Mouse (Mus musculus) heart, embryonic 16.5 days (tissue): ENCODE measurements around the gene Tacc2. TPM values are rescaled to one million over a fixed set of nuclear protein-coding genes. Genes with fewer than 3 reads are reported as not detected.

ENCODE experiments used
- ATAC-seq: fragments of 200-750 bp; cut with Nextera tagmentation; replicated peaks from 2 replicates; pipeline ENCODE4 v1.8.0; 2017; ENCODE audit warnings: moderate number of reproducible peaks; ENCODE audit not compliant: insufficient read depth, low FRiP score; ENCODE audit errors: extremely low read depth
- H3K27ac ChIP-seq: fragments of 300-500 bp; sonication (generic); 2 replicates; pipeline ENCODE4 v1.5.1; 2014; ENCODE audit warnings: mild to moderate bottlenecking, low read length, control low read depth, moderate library complexity
- H3K27me3 ChIP-seq: fragments of 300-500 bp; sonication (generic); 2 replicates; pipeline ENCODE4 v1.6.1; 2014; ENCODE audit warnings: low read length, mixed read lengths; ENCODE audit not compliant: control insufficient read depth, insufficient read depth
- H3K36me3 ChIP-seq: fragments of 300-500 bp; sonication (generic); 2 replicates; pipeline ENCODE4 v1.6.1; 2014; ENCODE audit not compliant: control insufficient read depth, insufficient read depth
- H3K4me1 ChIP-seq: fragments of 300-500 bp; sonication (generic); 2 replicates; pipeline ENCODE4 v1.6.1; 2014; ENCODE audit warnings: low read length, mixed read lengths; ENCODE audit not compliant: control insufficient read depth, insufficient read depth
- H3K4me2 ChIP-seq: fragments of 300-500 bp; sonication (generic); 2 replicates; pipeline ENCODE4 v1.6.1; 2014; ENCODE audit warnings: low read depth, mild to moderate bottlenecking, control low read depth, low read length
- H3K4me3 ChIP-seq: fragments of 300-500 bp; sonication (generic); 2 replicates; pipeline ENCODE4 v1.5.1; 2014; ENCODE audit warnings: mild to moderate bottlenecking, control low read depth, low read length
- H3K9ac ChIP-seq: fragments of 300-500 bp; sonication (generic); 2 replicates; pipeline ENCODE4 v1.6.1; 2014; ENCODE audit warnings: low read length, control low read depth
- H3K9me3 ChIP-seq: fragments of 300-500 bp; sonication (generic); replicated peaks from 2 replicates; pipeline ENCODE4 v1.6.1; 2016; ENCODE audit warnings: low read length; ENCODE audit not compliant: control insufficient read depth
- WGBS: fragments of 180-500 bp; shearing (Covaris S2); extraction: QIAGEN DNeasy Blood & Tissue Kit; methylation state at CpG from one replicate; pipeline ENCODE4 v1.1.7; 2014; 5-methylcytosine and 5-hydroxymethylcytosine counted together
- polyA plus RNA-seq: library from polyadenylated mRNA; unstranded; fragments of >200 nt; fragmentation: Nextera tagmentation; extraction: Ambion mirVana; gene quantifications from 2 replicates; pipeline ENCODE4 v1.2.1, GENCODE M21; 2015

Tacc2 gene
- polyA plus RNA-seq, 1 experiment from 2014 or later: 47.0 TPM

GRCm38 (mm10) chr7:130600074-130600473, 22.8 kb downstream of the Tacc2 start:
- H3K36me3 ChIP-seq: no peaks in the 10 kb centered on the region
- peaks cover 13% of the 10 kb centered on the region for H3K4me1 ChIP-seq
- H3K27ac ChIP-seq: no peak overlapping the region
- ATAC-seq: no peak
- H3K9me3 ChIP-seq: no peaks in the 10 kb centered on the region
- H3K27me3 ChIP-seq: no peaks in the 10 kb centered on the region
- no peak overlapping the region for H3K4me3 ChIP-seq
- H3K9ac ChIP-seq: no peak overlapping the region
- no peak overlapping the region for H3K4me2 ChIP-seq
- 85% methylated on average over 3 of the region's 3 CpGs for WGBS

DNA sequence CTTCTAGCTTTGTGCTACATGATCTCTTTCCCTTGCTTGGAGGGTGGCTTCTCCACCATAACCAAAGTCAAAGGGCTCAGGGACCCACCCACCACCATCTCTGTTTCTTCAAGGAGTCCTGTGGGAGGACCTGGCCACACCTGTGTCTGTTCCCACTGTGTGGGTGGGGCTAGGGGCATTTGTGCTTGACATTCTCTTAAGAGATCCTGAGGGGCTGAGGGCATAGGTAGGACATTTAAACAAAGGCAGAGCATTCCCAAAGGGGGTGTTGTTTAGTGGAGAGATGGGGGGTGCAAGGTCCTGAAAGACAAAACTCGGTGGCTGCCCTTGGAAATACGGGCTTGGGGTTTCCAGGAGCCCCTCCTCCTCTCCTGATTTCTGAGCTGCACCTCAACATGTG, 23.3 kb downstream of the Tacc2 start:
- H3K4me3 ChIP-seq: no peak overlapping the region
- no peaks in the 10 kb centered on the region for H3K27me3 ChIP-seq
- peaks cover 16% of the 10 kb centered on the region for H3K4me1 ChIP-seq
- H3K27ac ChIP-seq: no peak overlapping the region
- no peak overlapping the region for H3K4me2 ChIP-seq
- WGBS: 70% methylated on average over 2 of the region's 2 CpGs
- no peaks in the 10 kb centered on the region for H3K9me3 ChIP-seq
- no peaks in the 10 kb centered on the region for H3K36me3 ChIP-seq
- H3K9ac ChIP-seq: no peak overlapping the region
- no peak for ATAC-seq

GRCm38 (mm10) chr7:130602804-130603203, 25.6 kb downstream of the Tacc2 start:
- Histone ChIP-seq H3K9me3 (no peaks in the 10 kb centered on the region), H3K4me1 (peaks cover 5% of the 10 kb centered on the region; the same call in 1 of the 2 replicates), H3K27ac (no peak overlapping the region), H3K4me2 (no peak overlapping the region), H3K27me3 (no peaks in the 10 kb centered on the region), H3K36me3 (no peaks in the 10 kb centered on the region), H3K9ac (no peak overlapping the region), H3K4me3 (no peak overlapping the region)
- no peak for ATAC-seq
- 70% methylated on average over 1 of the region's 1 CpGs for WGBS

- H3K4me1 ChIP-seq: peaks cover 5% of the 10 kb centered on the region; the same call in 1 of the 2 replicates
- H3K27me3 ChIP-seq: no peaks in the 10 kb centered on the region
- no peak overlapping the region for H3K9ac ChIP-seq
- no peak overlapping the region for H3K4me3 ChIP-seq
- H3K9me3 ChIP-seq: no peaks in the 10 kb centered on the region
- no peaks in the 10 kb centered on the region for H3K36me3 ChIP-seq
- H3K27ac ChIP-seq: no peak overlapping the region
- 75% methylated on average over 5 of the region's 5 CpGs for WGBS
- no peak for ATAC-seq
- H3K4me2 ChIP-seq: no peak overlapping the region
Observed at GRCm38 (mm10) chr7:130603556-130603955, 26.3 kb downstream of the Tacc2 start.

- Histone ChIP-seq H3K4me3 (no peak overlapping the region), H3K9ac (no peak overlapping the region), H3K27me3 (no peaks in the 10 kb centered on the region), H3K4me2 (no peak overlapping the region), H3K4me1 (peaks cover 5% of the 10 kb centered on the region; the same call in 1 of the 2 replicates), H3K9me3 (no peaks in the 10 kb centered on the region), H3K27ac (no peak overlapping the region), H3K36me3 (no peaks in the 10 kb centered on the region)
- no peak for ATAC-seq
- 62% methylated on average over 2 of the region's 2 CpGs for WGBS
Observed at GRCm38 (mm10) chr7:130604390-130604789, 27.2 kb downstream of the Tacc2 start.

DNA sequence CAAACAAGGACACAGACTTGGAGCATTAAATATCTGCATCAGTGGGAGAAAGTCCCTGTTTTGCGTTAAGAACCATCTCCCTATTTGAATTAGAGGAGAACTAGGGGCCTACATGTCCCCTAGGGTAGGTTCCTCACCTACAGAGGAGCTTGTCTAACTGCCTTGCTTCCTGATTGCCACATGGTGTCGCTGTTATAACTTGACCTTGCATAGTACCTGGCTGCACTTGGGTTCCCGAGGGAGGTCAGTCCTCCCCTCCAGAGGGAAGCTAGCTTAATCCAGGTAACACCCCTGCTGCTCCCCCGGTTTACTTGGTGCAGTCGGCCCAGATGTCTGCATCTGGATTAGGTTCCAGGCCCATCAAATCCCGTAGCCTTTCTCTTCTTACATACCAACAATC, 27.9 kb downstream of the Tacc2 start:
- Histone ChIP-seq H3K4me2 (no peak overlapping the region), H3K36me3 (no peaks in the 10 kb centered on the region), H3K4me1 (peaks cover 5% of the 10 kb centered on the region; the same call in 1 of the 2 replicates), H3K9ac (no peak overlapping the region), H3K27ac (no peak overlapping the region), H3K27me3 (no peaks in the 10 kb centered on the region), H3K4me3 (no peak overlapping the region), H3K9me3 (no peaks in the 10 kb centered on the region)
- WGBS: 22% methylated on average over 6 of the region's 6 CpGs
- ATAC-seq: no peak

- Histone ChIP-seq H3K4me1 (peaks cover 5% of the 10 kb centered on the region; the same call in 1 of the 2 replicates), H3K9ac (no peak overlapping the region), H3K36me3 (no peaks in the 10 kb centered on the region), H3K27me3 (no peaks in the 10 kb centered on the region), H3K4me3 (no peak overlapping the region), H3K9me3 (no peaks in the 10 kb centered on the region), H3K27ac (no peak overlapping the region), H3K4me2 (no peak overlapping the region)
- no peak for ATAC-seq
- WGBS: 88% methylated on average over 4 of the region's 4 CpGs
Observed at GRCm38 (mm10) chr7:130606958-130607357, 29.7 kb downstream of the Tacc2 start.

DNA sequence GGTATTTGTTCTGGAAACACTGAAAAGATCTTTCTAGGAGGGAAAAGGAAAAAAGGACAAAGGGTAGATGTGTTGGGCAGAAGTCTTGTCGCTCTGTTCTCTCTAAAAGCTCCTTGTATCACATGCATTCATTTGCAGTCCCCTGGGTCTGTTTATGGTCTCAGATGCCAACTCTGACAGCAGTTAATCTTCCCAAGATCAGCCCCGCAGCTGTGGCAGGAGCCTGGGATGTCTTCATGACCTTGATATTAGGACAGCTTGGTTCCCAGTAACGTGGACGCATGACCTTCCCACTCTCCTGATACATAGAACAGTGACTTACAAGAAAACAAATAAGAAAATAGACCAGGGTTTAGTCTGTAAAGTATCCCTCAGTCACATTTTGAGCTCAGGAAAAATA, 36.7 kb downstream of the Tacc2 start:
- Histone ChIP-seq H3K27ac (0 out of 2 replicates have a peak overlapping the region, but pooled peaks have one; percentile 20), H3K4me2 (no peak overlapping the region), H3K36me3 (no peaks in the 10 kb centered on the region), H3K4me3 (no peak overlapping the region), H3K9ac (no peak overlapping the region), H3K27me3 (no peaks in the 10 kb centered on the region), H3K4me1 (no peaks in the 10 kb centered on the region; the same call in 1 of the 2 replicates), H3K9me3 (no peaks in the 10 kb centered on the region)
- no peak for ATAC-seq
- WGBS: 49% methylated on average over 4 of the region's 4 CpGs

DNA sequence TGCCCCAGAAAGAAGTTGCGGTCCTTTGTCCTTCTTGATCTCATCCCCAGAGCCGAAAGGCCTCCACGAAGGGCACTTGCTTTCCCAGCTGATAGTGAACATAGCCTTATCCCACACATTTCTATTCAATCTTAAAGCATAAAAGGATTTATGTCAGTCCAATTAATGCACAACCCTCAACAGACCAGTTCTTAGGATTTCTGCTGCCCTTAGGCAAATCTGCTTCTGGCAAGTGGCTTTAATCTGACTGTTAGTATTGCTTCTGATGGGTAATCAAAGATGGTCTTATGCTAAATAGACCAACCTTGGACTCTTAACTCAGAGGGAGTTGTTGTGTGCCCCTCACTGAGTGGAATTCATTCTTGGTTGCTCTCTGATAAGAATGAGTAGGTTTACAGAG, 40.4 kb downstream of the Tacc2 start:
- H3K4me3 ChIP-seq: no peak overlapping the region
- H3K9ac ChIP-seq: no peak overlapping the region
- H3K27ac ChIP-seq: no peak overlapping the region
- H3K4me1 ChIP-seq: peaks cover 11% of the 10 kb centered on the region
- H3K36me3 ChIP-seq: no peaks in the 10 kb centered on the region
- WGBS: 92% methylated on average over 3 of the region's 3 CpGs
- no peak for ATAC-seq
- no peaks in the 10 kb centered on the region for H3K9me3 ChIP-seq
- no peak overlapping the region for H3K4me2 ChIP-seq
- H3K27me3 ChIP-seq: no peaks in the 10 kb centered on the region
